In genomic region chr15:92543252-92543651, GRCm38 (mm10) we compare ENCODE assay signal across 10 mouse cellular contexts.
"Had no signal": no experiment of that assay in that cellular context is flagged by ENCODE, and none has a peak within 500 bp of the region (broad histone marks: within the 10 kb centered on the region; RNA-seq: fewer than 3 reads in every experiment).

No protein-coding gene starts in this region.

- DNase-seq: lung, adult 18-20 months; lung, embryonic 14.5 days; lung, postnatal 10 days; lung, postnatal 4 days; midbrain, embryonic 14.5 days; right cerebral cortex, postnatal 4 days; spleen, adult 18-20 months; thymus, adult 18-20 months; thymus, postnatal 14 days; thymus, postnatal 36 days had no signal
